Mouse (Mus musculus) cerebellum, postnatal 25 days (tissue): ENCODE measurements around the gene Hsp90aa1.
A peak's percentile ranks its signal among the peaks of the same experiment; 100 is the strongest.
"Not testable (repeated sequence)": the region's sequence is repeated elsewhere in the genome, so short reads cannot be mapped to it uniquely, and the experiment has no call there.

Source experiments
- DNase-seq, 2 experiments: peaks; one replicate each; pipeline ENCODE4 v3.0.0; 2021; ENCODE audit warnings: mixed read lengths in 2 of 2

Hsp90aa1 gene

DNA sequence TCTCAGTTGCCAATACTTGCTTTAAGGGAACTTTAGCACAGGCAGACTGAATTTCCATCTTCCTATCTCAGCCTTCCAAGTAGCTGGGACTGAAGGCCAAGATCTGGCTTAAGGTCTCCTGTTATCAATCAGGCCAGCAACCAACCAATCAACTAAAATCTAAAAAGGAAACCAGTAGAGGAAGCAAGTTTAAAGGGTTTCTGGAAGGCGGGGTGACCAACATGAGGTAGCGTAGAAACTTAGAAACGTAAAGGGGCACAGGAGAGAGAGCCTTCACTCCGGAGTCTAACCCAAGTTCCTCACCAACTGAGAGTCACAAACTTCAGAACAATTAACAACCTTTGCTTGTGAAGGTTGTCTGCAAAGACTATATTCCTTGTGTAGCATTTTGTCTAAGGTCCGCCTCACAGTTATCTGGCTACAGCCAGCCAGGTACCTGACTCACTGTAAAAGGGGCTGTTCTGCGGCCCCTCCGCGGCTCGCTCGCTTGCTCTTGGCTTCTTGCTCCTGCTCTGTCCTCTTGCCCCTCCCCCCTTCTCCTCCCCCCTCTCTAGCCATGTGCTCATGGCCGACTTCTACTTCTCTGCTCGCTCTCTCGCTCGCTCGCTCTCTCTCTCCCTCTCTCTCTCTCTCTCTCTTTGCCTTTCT lies 3.9 kb downstream of the Hsp90aa1 start:
- no peak for DNase-seq

DNA sequence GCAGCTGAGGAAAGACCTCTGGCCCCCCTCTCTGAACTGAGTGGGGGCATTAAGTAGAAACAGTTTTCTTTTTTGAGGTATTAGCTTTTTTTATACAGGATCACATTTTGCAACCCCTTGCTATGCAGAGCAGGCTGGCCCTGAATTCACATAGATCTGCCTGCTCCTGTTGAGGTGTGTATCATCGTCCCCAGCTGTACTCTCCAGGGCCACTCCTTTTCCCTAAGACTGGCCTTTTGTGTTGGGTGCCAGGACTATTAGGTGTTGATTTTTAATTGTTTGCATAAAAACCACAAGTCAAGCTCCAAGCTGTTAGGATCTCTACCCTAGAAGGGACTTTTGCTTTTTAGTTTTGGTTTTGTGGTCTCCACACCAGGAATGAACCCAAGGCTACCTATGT lies 4.4 kb downstream of the Hsp90aa1 start:
- DNase-seq, result no peak

DNA sequence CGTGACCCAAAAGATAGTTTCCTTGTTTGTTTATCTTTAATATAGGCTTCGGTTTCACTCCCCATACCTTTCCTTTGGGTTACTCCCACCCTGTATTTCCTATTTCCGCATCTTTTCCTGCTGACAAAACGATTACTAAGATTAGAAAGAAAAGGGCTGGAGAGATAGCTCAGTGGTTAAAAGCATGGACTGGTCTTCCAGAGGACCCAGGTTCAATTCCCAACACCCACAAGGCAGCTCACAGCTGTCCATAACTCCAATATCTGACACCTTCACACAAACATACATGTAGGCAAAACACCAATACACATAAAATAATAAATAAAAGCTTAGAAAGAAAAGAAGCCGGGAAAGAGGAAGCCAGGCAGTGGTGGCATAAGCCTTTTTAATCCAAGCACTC lies 5.1 kb downstream of the Hsp90aa1 start:
- no peak for DNase-seq

DNA sequence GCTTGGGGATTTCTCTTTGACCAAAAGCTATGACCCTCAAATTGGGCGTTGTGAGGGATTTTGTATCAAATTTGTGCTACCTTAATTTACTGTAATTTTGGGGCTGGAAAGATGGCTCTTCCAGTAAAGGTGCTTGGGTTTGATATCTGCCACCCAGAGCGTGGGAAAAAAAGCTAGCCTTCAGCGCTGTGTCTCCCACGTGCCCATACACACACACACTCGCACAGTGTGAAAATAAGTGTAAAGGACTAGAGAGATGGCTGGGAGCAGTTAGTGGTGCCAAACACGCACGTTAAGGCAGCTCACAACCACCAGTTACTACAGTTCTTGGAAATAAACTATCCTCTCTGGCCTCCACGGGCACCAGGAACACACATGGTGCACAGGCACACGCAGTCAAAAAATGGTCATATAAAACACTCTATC lies 5.5 kb downstream of the Hsp90aa1 start:
- DNase-seq, result no peak

DNA sequence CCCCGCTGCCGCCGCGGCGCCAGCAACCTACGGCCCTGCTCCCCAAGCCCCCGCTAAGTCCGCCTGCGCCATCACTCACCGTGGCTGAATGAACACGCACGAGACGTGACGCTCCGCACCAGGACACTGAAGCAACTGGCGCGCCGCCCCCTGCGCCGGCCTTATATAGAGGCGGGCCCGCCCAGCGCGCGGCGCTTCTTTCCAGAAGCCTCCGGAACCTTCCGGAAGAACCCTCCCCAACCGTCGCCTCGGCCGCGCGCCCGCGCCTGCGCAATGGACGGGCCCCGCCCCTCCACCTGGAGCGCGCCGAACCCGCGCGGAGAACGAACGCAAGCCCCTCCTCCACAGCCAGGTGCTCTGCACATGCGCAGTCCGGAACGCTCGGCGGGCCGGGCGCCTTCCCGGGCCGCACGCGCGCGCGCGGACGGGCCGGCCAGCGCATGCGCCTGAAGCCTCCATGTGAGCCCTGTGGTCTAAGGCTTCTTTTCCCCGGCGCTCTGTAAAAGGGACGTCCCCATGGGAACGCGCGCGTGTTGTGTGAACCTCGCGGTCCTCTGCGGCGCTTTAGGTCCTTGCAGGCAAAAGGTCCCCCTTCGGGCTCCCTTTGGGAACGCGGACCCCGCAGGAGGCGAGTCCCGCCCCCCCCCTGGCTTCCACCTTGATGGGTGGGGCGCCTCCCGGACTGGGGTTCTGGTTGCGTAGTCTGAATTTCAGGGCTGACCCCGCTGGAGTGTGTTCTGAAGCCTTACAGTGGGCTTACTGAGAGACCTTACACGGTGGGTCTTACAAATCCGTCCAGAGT lies 6.2 kb downstream of the Hsp90aa1 start:
- peak; percentile 99 to 100 for DNase-seq

DNA sequence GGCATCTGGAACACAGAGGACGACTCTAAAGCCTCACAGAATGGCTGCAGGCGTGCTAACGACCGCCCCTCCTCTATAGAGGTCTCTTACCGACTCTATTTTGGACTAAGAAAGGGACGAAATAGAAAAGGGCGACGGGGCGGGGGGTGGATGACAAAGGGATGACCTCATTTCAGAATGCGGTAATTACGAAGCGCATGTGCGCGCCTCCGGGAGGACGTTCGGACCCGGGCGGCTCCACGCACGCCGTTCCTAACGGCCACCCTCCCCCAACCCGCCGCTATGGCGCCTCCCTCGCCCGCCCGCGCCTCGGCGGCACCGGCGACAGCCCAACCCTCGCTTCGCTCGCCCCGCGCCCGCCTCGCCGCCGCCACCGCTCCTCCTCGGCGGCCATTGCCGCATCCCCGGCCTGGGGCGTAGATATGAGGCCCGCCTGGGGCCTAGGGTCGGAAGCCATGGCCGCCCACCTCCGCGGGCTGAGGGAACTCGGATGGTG lies 6.8 kb downstream of the Hsp90aa1 start:
- DNase-seq, result peak; percentile 83 to 87

DNA sequence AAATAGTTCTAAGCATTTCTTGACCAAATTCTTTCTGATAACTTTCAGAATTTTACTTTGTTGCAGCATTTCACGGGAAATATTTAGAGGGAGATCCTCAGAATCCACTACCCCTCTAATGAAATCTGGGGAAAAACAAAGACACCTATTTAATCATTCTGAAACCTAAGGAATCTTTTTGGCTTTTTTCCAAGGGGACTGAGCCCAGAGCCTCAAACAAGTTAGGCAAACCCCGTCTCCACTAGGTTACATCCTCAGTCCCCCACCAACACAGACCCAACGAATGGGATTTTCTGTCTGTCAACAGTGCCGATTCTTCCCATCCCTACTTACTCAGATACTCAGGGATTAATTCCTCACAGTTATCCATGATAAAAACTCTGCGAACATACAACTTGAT lies 9.2 kb downstream of the Hsp90aa1 start:
- DNase-seq, result not testable (repeated sequence)

DNA sequence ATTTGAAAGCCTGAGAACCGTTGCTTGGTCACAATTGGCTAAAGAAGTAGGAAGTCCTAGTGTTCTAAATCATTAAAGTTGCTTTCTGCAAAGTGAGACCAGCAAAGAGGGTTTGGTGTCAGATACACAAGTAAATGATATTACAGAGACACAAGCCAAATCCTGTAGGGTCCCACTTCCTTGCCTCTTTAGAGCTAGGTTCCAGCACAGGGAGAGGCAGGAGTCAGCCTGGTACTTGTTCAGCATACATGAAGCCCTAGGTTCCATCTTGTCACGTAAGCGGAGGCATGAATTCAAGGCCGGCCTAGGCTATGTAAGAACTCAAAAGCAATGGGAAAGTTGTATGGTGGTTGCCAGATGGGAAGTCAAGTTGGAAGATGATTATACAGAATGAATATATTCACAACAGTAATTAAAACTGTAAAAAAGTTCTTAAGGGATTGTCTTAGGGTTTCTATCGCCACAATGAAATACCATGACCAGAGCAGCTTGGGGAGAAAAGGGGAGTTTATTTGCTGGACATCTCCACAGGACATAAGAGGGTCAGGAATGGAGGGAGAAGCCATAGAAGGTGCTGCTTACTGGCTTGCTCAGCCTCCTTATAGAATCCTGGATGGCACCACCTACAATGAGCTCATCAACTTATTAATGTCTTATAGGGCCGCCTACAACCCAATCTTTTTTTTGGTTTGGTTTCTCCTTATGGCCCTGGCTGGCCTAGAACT lies 12.4 kb downstream of the Hsp90aa1 start:
- DNase-seq, result no peak

DNA sequence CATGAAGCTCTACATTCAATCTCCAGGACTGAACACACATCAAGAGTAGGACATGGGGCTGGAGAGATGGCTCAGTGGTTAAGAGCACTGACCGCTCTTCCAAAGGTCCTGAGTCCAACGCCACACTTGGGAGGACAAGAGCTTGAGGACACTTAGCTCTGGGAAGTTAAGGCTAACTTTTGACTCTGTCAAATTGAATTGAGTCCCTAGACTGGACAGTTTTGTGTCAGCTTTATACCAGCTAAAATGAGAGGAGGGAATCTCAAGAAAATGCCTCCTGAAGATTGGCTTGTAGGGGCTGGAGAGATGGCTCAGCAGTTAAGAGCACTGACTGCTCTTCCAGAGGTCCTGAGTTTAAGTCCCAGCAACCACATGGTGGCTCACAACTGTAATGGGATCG lies 13.6 kb downstream of the Hsp90aa1 start:
- DNase-seq, result not testable (repeated sequence)

DNA sequence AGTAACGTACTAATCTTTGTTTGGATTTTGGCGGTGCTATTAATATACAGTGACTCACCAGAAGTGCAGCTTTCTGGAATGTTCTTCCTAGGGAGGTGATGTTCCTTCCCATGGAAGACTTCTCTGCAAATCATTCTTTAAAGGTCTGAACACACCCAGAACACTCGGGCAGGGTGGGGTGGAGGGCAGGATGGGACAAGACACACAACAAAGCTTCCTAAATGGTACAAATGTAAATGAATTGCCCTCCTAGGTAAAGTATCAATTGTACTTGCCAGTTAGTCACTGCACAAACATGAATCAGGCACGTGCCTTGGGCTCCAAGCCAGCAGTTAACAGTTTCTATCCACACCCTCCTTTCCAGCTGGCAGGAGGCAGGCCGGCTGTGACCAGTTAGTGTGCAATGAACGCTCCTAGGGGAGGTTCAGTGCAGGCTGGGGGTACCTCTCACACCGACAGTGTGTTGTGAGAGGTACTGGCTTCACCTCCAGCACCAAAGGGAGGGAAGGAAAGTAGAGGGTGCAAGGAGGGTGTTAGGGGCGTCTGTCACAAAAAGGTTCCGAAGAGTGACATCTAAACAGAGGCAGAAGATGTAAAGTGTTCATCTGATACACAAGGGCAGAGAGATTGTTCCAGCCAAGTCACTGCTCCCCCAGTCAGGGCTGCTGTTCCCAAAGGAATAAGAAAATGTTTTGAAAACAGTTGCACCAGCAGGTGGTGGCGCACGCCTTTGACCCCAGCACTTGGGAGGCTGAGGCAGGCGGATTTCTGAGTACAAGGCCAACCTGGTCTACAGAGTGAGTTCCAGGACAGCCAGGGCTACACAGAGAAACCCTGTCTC lies 14.4 kb downstream of the Hsp90aa1 start:
- DNase-seq, result peak in 1 of 2 experiments; percentile 45

DNA sequence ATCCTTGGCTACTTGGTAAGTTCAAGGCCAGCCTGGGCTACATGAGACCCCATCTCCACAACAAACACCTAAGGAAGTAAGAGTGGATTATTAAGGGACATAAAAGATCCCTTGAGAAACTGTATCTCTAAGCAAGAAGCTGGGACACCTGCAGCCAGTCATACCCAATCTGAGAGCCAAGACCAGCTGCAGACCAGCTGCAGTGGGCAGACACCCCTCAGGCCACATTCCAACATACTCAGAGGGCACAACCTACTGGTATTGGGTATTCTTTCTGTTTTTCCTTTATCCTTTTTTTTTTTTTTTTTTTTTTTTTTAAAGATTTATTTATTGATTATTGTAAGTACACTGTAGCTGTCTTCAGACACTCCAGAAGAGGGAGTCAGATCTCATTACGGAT lies 18.9 kb downstream of the Hsp90aa1 start:
- DNase-seq, result no peak

DNA sequence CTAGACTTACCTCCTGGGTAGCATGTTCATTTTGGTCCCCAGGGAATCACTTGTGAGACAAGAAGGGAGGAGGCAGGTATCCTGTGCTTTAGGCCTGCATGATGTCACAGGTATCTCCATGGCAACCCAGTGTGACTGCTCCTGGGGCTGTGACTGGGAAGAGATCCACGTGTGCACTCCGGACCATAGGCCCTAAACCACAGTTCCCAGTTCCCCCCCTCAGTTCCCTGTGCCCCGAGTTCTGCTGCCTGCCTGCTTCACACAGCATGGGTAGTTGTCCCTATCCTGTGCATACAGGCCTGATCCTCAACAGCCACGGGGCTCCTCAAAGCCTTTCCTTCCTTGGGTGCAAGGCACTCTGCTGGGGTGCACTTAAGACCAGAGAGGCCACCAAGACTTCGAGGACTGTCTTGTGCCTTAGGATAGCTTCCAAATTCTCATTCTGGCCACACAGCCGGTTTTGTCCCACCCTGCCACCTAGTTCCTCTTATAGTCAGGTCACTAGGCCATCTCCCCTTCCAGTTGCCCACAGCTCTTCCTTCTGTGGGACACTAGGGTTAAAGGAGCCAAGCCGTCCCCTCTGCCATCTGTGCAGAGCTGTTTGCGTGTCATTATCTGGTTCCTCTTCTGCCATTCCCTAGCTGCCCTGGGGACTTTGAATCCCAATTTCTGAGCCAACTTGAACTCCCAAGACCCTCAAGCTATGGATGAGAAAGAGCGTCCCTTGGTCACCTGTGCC lies 19.8 kb downstream of the Hsp90aa1 start, which contains the start of gene 1700001K19Rik:
TSS of gene 1700001K19Rik (minus strand) at position 59 of the 739 bp plus-strand sequence.
- no peak for DNase-seq

DNA sequence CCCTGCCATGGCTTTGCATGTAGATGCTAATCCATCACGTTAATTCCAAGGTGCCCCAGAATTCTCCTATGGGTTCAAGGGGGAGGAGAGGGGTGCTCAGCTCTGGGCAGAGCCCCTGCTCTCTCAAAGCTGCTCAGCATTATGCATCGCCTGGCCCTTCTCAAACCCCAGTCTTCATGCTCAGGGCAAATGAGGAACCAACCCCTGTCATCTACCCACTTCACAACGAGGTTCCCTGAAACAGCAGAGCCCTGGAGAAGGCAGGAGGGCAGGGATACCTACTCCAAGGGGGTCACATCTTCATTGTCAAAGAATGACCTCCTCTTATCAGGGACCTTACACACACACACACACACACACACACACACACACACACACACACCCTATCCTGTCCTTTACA lies 20.6 kb downstream of the Hsp90aa1 start:
- DNase-seq, result no peak

DNA sequence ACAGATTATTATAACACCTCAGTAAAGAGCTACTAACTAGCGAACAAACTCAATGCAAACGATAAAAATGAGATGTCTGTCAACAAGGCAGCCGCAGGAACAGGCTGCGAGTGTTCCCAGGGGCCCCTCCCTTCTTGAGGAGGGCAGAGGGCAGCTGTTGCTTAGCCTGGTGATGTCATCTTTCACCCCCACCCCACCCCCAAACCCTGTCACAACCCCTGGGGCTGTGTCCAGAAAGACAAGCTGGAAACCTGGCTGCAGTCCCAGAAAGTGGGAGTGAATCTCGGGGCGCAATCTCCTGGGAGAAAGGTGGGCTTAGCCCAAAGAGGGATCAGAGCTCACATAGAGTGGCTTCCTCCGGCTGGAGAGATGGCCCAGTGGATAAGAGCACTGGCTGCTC lies 21.3 kb downstream of the Hsp90aa1 start:
- DNase-seq, result no peak

DNA sequence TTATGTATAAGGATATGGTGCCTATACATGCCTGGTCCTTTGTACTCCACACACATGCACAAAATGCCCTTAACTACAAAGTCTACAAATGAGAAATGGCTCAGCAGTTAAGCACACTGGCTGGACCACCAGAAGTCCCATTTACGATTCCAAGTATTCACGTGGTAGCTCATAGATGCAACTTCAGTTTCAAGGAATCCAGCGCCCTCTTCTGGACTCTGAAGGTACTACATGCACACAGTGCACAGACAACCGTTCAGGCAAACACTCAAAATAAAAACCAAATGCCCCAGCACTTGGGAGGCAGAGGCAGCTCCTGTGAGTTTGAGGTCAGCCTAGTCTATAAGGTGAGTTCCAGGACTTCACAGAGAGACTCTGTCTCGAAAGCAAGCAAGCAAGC lies 28.3 kb downstream of the Hsp90aa1 start:
- no peak for DNase-seq

DNA sequence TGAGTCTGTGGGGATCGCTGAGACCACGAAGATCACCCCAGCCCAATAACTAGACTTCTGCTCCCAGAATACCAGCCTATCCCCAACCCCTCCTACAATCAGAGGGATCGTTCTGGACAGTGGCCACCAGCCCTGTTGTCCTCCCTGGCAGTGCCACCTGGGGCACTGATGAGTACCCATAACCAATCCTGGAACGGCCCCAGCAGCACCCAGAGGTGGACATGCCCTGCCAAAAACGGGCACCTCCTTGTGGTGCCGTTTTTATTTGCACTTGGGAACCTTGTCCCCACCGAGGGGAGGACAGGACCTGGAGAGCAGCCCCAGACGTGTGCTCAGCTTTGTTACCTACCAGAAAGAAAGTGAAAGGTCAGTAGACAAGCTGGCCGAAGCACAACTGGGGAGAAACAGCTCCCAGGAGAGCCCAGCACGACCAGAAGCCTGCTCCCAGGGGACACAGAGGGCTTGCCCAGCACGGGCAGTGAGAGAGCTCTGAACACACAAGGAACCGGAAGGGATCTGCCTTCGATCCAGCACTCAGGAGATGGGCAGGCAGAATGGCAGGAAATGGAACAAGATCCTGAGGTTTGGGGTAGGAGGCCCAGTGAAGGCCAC lies 35.0 kb downstream of the Hsp90aa1 start:
- peak in 1 of 2 experiments; percentile 34 for DNase-seq

DNA sequence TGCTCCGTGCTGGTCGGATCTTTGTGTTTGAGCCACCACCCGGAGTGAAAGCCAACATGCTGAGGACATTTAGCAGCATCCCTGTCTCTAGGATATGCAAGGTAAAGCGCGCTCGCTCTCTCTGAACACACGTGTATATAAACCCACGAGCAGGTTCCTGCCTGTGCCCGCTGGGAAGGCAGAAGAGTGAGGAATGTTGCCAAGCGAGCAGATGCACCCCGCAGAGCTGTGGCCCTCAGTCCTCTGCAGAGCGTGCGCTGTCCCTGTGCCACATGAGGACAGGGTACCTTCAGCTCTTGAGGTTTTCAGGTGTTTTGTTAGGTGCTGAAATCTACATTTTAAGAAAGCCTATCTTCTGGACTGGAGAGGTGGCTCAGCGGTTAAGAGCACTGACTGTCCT lies 40.8 kb downstream of the Hsp90aa1 start:
- DNase-seq, result peak; percentile 56 to 66

DNA sequence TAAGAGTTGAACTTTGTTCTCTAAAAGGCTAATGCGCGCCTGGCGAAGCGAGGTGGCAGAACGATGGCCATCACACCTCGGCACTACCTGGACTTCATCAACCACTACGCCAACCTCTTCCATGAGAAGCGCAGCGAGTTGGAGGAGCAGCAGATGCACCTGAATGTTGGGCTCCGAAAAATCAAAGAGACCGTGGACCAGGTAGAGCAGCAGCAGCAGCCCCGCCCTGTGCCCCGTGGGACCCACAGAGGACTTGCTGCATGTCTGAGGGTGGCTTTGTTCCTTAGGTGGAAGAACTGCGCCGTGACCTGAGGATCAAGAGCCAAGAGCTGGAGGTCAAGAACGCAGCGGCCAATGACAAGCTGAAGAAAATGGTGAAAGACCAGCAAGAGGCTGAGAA lies 51.1 kb downstream of the Hsp90aa1 start:
- no peak for DNase-seq

DNA sequence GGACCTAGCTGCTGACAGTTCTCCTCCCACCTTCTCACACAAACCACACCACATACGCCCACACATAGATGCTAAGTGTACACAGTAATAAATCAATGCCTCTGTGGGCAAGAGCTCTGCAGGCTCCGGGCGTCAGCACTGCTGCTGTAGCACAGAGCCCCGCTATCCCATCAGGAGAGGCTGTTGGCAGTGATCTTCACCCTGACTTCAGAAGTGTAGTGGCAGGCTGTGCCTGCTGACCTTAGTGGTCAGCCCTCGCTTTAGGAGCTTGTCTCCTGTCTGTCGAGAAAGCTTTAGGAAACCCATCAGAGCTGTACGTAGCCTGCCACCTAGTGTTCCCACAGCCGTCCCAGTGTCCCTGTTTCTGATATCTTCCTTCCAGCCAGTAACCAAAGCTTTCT lies 52.3 kb downstream of the Hsp90aa1 start:
- DNase-seq, result no peak
